Mouse (Mus musculus) liver, embryonic 14.5 days (tissue): ENCODE results near the gene Cryz. TPM values are rescaled to one million over a fixed set of nuclear protein-coding genes. Genes with fewer than 3 reads are reported as not detected.

Experiments
- ATAC-seq: fragments of 200-750 bp; cut with Nextera tagmentation; 2 replicates; pipeline ENCODE4 v1.8.0; 2017; ENCODE audit warnings: moderate number of reproducible peaks, mild to moderate bottlenecking, moderate library complexity; ENCODE audit not compliant: insufficient read depth
- DNase-seq, 3 experiments: peaks; one replicate each; pipeline ENCODE4 v3.0.0-alpha.2; 2012 to 2013; ENCODE audit warnings: low read depth in 3 of 3, low spot score in 3 of 3
- H3K27ac ChIP-seq: fragments of 300-500 bp; sonication (generic); 2 replicates; pipeline ENCODE4 v1.5.1; 2014; ENCODE audit warnings: moderate library complexity, mild to moderate bottlenecking, control low read depth, inconsistent platforms
- H3K27me3 ChIP-seq: fragments of 300-500 bp; sonication (generic); 2 replicates; pipeline ENCODE4 v1.6.1; 2014; ENCODE audit warnings: mild to moderate bottlenecking, low read length, moderate library complexity; ENCODE audit not compliant: control insufficient read depth, insufficient read depth
- H3K36me3 ChIP-seq: fragments of 300-500 bp; sonication (generic); replicated peaks from 2 replicates; pipeline ENCODE4 v1.6.1; 2014; ENCODE audit warnings: low read depth; ENCODE audit not compliant: control insufficient read depth, insufficient read depth
- H3K4me1 ChIP-seq, 2 experiments: fragments of 200-500 bp in 1 of 2; fragments of 300-500 bp in 1 of 2; sonication (generic) in 1 of 2; replicated peaks; 2 replicates each; pipeline ENCODE4 v1.6.1; 2012 to 2014; ENCODE audit warnings: antibody characterized with exemption in 1 of 2, inconsistent platforms in 1 of 2, low read length in 1 of 2; ENCODE audit not compliant: control insufficient read depth in 2 of 2, insufficient read depth in 2 of 2
- H3K4me2 ChIP-seq: fragments of 300-500 bp; sonication (generic); 2 replicates; pipeline ENCODE4 v1.6.1; 2014; ENCODE audit warnings: low read depth, mild to moderate bottlenecking, control low read depth, moderate library complexity
- H3K4me3 ChIP-seq, 2 experiments: fragments of 200-500 bp in 1 of 2; fragments of 300-500 bp in 1 of 2; sonication (generic) in 1 of 2; 2 replicates each; pipeline ENCODE4 v1.5.1; 2012 to 2014; ENCODE audit warnings: low read depth in 2 of 2, low read length in 2 of 2, mild to moderate bottlenecking in 2 of 2, control low read depth in 1 of 2, inconsistent platforms in 1 of 2, moderate library complexity in 1 of 2; ENCODE audit not compliant: insufficient read depth in 1 of 2
- H3K9ac ChIP-seq: fragments of 300-500 bp; sonication (generic); replicated peaks from 2 replicates; pipeline ENCODE4 v1.6.1; 2014; ENCODE audit warnings: mild to moderate bottlenecking, control low read depth, moderate library complexity
- H3K9me3 ChIP-seq: fragments of 300-500 bp; sonication (generic); 2 replicates; pipeline ENCODE4 v1.6.1; 2016; ENCODE audit warnings: low read length, mixed read lengths; ENCODE audit not compliant: control insufficient read depth
- CTCF ChIP-seq: IDR thresholded peaks from 2 replicates; pipeline ENCODE4 v1.5.1; 2016; ENCODE audit warnings: antibody characterized with exemption, low read depth, control low read depth
- EP300 ChIP-seq: IDR thresholded peaks from 2 replicates; pipeline ENCODE4 v1.6.1; 2016; ENCODE audit warnings: antibody characterized with exemption, low read depth
- WGBS: fragments of 180-500 bp; shearing (Covaris S2); extraction: QIAGEN DNeasy Blood & Tissue Kit; methylation state at CpG from one replicate; pipeline ENCODE4 v1.1.7; 2014; ENCODE audit not compliant: insufficient replicate concordance; 5-methylcytosine and 5-hydroxymethylcytosine counted together
- polyA plus RNA-seq, 2 experiments: library from polyadenylated mRNA; depleted of rRNA in 1 of 2; stranded (reverse) in 1 of 2; unstranded in 1 of 2; fragments of >200 nt; fragmentation: Nextera tagmentation in 1 of 2; extraction: Ambion mirVana in 1 of 2; gene quantifications; 2 replicates each; pipeline versions ENCODE4 v1.2.1 to v1.2.3; 2012 to 2014

The Cryz gene
- polyA plus RNA-seq, 2 experiments, result 7.7 to 14.7 TPM

DNA sequence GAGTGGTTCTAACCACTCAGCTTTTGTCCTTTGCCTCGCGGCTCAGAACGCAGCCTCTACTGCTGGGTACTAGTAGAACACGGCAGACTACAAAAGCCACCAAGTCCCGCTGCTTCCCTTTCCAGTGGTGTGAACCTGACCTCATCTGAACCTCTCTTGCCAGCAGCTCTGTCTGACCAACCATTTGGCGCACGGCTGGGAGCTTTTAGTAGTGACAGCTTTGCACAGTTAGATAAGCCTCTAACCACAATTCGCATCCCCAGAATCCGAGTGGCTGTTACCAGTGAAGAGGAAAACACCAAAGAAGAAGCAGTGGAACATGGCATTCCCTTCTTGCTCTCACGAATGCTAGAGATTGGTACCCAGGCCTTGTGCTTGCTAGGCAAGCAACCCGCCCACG, 58.4 kb downstream of the Cryz start:
- H3K4me2 ChIP-seq, result no peak overlapping the region
- H3K9me3 ChIP-seq, result no peaks in the 10 kb centered on the region
- DNase-seq, result no peak
- 50% methylated on average over 12 of the region's 12 CpGs for WGBS
- H3K36me3 ChIP-seq, result no peaks in the 10 kb centered on the region
- no peak overlapping the region for H3K9ac ChIP-seq
- ATAC-seq, result no peak
- H3K27me3 ChIP-seq, result no peaks in the 10 kb centered on the region
- no peaks in the 10 kb centered on the region for H3K4me1 ChIP-seq
- no peak overlapping the region for H3K4me3 ChIP-seq
- H3K27ac ChIP-seq, result no peak overlapping the region
- TF ChIP-seq CTCF (no peak), EP300 (no peak)

DNA sequence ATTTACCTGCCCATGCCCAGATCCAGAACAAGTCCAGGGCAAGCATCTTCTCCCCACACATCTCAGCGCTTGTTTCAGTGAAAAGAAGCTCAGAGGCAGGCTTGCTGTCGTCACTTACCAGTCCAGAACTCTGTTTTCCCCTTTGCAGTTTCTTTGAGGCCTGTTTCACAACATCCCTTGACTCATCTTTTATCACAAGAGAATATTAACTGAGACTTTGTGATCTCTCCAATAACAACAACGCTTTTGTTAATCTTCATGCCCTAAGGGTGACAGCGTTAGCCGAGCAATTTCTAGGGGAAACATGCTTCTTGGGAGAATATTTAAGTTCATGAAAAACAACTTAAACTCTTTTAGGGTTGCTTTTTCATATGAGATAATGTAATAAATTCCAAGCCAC, 59.2 kb downstream of the Cryz start:
- whole genome bisulfite sequencing, result 71% methylated on average over 5 of the region's 5 CpGs
- Histone ChIP-seq H3K9me3 (no peaks in the 10 kb centered on the region), H3K4me3 (no peak overlapping the region), H3K36me3 (no peaks in the 10 kb centered on the region), H3K27ac (no peak overlapping the region), H3K27me3 (no peaks in the 10 kb centered on the region), H3K4me2 (no peak overlapping the region), H3K9ac (no peak overlapping the region), H3K4me1 (no peaks in the 10 kb centered on the region)
- ATAC-seq (no peak), DNase-seq (no peak)
- TF ChIP-seq EP300, result no peak
- TF ChIP-seq CTCF, result no peak

GRCm38 (mm10) chr3:154663545-154663944, 67.0 kb downstream of the Cryz start, which contains the start of gene Erich3:
Gene Erich3, plus strand, starts transcription at chr3:154663859.
- Histone ChIP-seq H3K4me1 (no peaks in the 10 kb centered on the region), H3K9me3 (no peaks in the 10 kb centered on the region), H3K4me3 (no peak within 1 kb of the TSS), H3K4me2 (no peak within 1 kb of the TSS), H3K27ac (no peak within 1 kb of the TSS), H3K27me3 (peaks cover 8% of the 10 kb centered on the region), H3K36me3 (no peaks in the 10 kb centered on the region), H3K9ac (no peak within 1 kb of the TSS)
- ATAC-seq (no peak), DNase-seq (no peak)
- WGBS, result 34% methylated on average over 7 of the region's 7 CpGs
- TF ChIP-seq CTCF (no peak), EP300 (no peak)

DNA sequence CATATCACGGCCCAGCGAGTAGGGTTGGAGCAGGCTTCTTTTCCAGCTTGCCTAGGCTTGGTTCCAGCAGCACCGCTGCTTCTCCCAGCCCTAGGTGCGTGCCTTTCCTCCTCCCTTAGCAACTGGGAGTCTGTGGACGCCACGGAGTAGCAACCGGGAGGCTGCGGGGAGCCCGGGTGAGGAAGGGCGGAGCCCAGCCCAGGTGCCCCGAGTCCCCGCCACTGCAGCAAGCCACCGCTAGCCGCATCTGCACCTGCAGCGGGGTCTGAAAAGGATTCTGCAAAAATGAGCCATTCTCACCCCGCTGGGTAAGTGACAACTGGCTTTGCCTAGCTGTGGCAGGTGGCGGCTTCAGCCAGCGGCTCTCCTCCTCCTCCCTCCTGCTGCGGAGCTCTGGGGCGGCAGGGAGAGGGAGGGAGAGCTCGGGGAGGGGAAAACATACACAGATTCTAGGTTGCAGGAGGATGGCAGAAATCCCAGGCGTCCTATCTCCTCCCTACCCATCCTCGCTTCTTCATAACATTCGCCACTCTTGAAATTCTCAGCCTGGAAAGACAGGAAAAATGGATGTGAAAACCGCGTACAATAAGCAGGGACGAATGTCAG, 67.6 kb downstream of the Cryz start:
- TF ChIP-seq CTCF (no peak), EP300 (no peak)
- WGBS, result 7% methylated on average over 25 of the region's 27 CpGs
- H3K9ac ChIP-seq, result no peak overlapping the region
- H3K4me1 ChIP-seq, result no peaks in the 10 kb centered on the region
- DNase-seq, result no peak
- no peak overlapping the region for H3K4me3 ChIP-seq
- no peaks in the 10 kb centered on the region for H3K36me3 ChIP-seq
- ATAC-seq, result no peak
- H3K9me3 ChIP-seq, result no peaks in the 10 kb centered on the region
- H3K4me2 ChIP-seq, result no peak overlapping the region
- peaks cover 8% of the 10 kb centered on the region for H3K27me3 ChIP-seq
- H3K27ac ChIP-seq, result no peak overlapping the region

- no peak for TF ChIP-seq CTCF
- no peak for TF ChIP-seq EP300
- 21% methylated on average over 4 of the region's 4 CpGs for WGBS
- DNase-seq, result no peak
Measured at GRCm38 (mm10) chr3:154664636-154665035, 68.1 kb downstream of the Cryz start.

More at GRCm38 (mm10) chr3:154664636-154665035, 68.1 kb downstream of the Cryz start:
- ATAC-seq, result no peak
- Histone ChIP-seq H3K4me2 (no peak overlapping the region), H3K4me3 (no peak overlapping the region), H3K36me3 (no peaks in the 10 kb centered on the region), H3K27ac (no peak overlapping the region), H3K4me1 (no peaks in the 10 kb centered on the region), H3K27me3 (peaks cover 8% of the 10 kb centered on the region), H3K9me3 (no peaks in the 10 kb centered on the region), H3K9ac (no peak overlapping the region)
